Mouse (Mus musculus) ovary, postnatal 10 days (tissue): ENCODE data around the gene Gabbr2.

Experiments
- DNase-seq: peaks from one replicate; pipeline ENCODE4 v3.0.0; 2022; ENCODE audit warnings: low spot score

Gabbr2 gene

GRCm38 (mm10) chr4:46863721-46864120 is 128.0 kb downstream of the Gabbr2 start:
- no peak for DNase-seq

- DNase-seq = no peak
Observed at GRCm38 (mm10) chr4:46862677-46863076, 129.0 kb downstream of the Gabbr2 start.

DNA sequence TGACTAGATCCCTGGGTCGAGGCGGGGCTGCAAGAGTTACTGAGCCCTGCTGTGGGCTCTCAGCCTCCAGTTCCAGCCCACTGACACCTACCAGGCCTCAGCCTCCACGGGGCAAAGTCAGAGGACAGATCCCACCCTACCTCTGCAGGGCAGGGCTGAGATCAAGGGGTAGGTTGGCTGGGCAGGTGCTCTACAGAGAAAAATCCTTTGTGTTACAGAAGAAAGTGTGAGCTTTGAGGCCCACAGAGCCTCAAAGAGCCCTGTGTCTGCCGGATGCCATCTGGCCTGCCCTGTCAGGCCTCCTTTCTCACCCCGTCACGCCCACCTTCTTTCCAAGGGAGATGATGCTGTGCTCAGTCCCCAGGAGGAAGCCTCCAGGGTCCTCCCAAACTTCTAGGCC is 131.1 kb downstream of the Gabbr2 start:
- DNase-seq = no peak

DNA sequence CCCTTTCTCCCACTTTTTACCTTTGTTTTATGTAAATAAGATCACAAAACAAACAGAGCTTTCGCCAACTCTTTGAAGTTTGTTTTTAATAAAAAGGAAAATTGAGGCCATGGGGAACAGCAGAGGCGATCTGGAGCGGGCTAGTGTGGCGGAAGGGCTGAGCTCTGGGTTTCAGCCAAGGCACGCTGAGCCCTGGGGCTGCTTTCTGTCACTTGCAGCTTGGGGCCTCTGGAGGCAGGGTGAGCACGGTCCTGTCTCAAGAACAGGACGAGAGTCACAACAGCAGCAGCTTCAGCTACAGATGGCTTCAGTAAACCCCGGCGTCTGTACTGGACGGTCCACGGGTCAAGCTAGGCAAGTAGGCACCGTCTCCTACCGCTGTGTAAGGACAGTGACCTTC is 132.8 kb downstream of the Gabbr2 start:
- no peak for DNase-seq

DNA sequence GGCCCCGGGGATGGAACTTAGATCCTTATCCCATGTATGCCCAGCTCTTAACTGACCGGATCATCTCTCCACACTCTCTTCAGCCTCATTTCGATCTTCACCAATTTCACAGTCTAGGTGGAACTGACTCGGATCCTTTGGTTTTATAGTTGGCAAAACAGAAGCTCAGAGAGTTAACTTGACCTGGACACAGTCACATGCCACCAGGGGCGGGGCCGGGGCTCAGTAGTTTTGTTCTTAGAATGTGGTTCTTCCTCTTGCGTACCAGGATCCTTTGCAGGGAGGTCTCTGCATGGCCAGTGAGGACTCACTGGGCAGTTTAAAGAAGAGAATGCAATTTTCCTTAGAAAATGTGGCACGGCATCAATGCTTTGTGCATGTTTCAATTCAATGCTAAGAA is 135.5 kb downstream of the Gabbr2 start:
- no peak for DNase-seq

DNA sequence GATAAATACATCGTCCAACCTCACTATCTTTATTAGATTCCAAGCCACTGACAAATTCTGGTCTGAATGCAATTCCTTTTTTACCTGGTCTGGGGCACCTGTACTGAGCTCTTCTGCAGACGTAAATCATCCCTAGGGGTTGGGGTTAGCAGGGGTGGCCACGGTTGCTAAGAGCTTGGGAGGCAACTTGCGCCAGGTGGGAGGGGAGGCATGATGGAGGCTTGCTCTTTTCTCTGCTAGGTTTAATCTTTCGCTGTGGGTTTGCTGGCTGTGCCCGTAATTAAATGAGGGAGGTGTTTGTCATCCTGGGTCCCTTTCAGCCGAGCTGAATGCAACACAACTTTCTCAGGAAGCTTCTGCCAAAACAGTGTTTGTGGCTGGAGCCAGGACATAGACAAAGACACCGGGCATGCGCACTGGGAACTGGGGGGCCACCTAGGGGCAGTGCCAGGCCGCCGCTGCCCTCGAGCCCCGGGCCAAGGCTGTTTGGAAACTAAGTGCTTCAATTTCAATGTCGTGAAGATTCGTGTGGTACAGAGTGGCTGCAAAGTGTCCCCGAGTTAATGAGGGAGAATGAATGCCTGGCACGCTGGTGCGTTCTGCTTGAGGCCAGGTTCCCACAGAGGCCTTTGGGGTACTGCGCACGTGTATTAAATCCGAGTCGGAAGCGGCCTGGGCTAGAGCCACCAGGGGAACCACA is 136.8 kb downstream of the Gabbr2 start:
- DNase-seq = no peak

- DNase-seq = no peak
Observed at GRCm38 (mm10) chr4:46853852-46854460, 137.7 kb downstream of the Gabbr2 start.

DNA sequence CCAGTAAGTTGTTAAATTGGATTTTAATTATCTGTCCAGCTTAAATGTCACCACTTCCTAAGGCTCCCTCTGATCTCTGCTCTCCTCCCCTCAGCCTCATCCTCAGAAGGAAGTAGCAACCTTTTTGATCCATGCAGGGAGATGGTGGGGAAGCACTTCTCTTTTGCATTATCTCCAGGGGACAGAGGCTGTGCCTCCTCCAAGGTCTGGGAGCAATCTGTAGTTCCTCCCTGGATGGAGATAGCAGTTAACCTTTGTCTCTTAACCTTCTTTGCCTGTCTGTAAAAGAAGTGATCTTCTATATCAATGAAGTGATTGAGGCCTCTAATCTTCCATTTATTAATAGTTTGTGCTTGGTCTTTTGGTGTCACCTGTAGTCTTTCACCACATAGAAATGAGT is 143.9 kb downstream of the Gabbr2 start:
- DNase-seq = no peak

DNA sequence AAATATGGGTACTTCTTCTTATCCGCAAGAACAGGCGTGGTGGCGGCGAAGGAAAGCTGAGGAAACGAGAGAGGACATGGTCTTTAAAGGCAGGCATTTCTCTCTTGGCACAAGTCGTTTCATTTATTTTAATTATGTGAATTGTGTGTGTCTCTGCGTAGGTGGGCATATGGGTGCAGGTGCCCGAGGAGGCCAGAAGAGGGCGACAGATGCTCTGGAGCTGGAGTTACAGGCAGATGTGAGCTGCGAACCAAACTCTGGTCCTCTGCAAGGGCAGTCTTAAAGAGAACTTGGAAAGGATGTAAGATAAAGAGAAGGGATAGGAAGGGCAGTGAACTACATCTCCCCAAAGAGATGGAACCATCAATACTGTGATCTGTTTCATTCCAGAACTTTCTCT is 145.3 kb downstream of the Gabbr2 start:
- DNase-seq = no peak

- DNase-seq = no peak
Observed at GRCm38 (mm10) chr4:46844982-46845643, 146.6 kb downstream of the Gabbr2 start.

- no peak for DNase-seq
Observed at GRCm38 (mm10) chr4:46844567-46844966, 147.1 kb downstream of the Gabbr2 start.

GRCm38 (mm10) chr4:46842596-46842995 is 149.1 kb downstream of the Gabbr2 start:
- no peak for DNase-seq

DNA sequence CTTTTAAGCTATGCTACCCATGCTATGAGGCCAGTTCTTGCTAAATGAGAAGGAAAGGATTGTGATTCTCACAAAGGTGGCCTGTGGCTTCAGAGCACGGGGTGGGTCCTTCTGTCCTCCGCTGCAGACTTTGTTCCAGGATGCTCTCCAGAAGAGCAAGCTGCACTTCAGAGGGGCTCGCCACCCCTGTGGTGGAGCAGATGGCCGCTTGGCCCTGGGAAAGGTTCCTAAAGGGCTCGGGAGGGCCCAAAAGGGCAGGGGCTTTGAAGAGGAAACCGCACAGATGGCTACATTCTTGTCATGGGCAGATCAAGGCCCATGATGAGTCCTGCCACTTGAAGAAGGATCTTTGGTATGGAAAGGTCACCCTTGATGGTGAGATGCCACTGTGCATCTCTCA is 151.5 kb downstream of the Gabbr2 start:
- no peak for DNase-seq

DNA sequence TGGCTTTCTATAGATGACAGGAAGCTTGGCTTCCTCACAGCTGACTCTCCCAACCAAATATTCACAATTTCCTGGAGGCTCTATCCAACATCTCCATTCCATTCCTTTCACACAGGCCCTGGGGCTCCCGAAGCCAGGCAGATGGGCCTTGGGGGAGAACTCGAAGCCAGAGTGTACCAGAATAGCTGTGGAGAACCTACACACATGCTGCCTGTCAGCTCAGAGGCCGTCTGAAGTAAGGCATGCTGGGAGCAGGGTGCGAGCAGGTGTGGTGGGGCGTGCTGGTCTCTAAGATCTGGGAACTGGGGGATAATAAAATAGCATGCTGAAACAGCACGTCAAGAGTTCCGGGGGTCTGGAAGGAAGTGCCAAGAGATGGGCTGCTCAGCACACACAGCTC is 154.3 kb downstream of the Gabbr2 start:
- no peak for DNase-seq

GRCm38 (mm10) chr4:46836065-46836464 is 155.6 kb downstream of the Gabbr2 start:
- DNase-seq = no peak

DNA sequence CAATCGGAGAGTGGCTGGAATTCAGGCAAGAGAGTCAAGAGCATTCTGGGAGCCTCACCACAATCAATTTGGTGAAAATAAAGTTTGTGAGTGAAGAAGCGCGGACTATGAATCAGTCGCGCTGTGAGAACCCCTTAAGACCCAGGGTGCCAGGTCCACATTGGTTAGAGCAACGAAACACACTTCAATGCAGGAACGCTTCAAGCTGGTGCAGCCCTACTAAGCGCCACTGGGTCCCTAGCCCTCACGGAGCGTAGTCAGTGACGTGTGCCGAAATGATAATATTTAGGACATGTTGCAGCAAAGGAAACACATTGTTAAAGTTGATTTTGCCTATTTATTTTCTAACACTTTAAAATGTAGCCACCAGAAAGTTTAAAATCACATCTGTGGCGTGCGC is 156.6 kb downstream of the Gabbr2 start:
- no peak for DNase-seq

- no peak for DNase-seq
Observed at GRCm38 (mm10) chr4:46832834-46833544, 158.7 kb downstream of the Gabbr2 start.

GRCm38 (mm10) chr4:46829656-46830055 is 162.0 kb downstream of the Gabbr2 start:
- DNase-seq = no peak

- no peak for DNase-seq
Observed at GRCm38 (mm10) chr4:46828141-46828571, 163.5 kb downstream of the Gabbr2 start.

DNA sequence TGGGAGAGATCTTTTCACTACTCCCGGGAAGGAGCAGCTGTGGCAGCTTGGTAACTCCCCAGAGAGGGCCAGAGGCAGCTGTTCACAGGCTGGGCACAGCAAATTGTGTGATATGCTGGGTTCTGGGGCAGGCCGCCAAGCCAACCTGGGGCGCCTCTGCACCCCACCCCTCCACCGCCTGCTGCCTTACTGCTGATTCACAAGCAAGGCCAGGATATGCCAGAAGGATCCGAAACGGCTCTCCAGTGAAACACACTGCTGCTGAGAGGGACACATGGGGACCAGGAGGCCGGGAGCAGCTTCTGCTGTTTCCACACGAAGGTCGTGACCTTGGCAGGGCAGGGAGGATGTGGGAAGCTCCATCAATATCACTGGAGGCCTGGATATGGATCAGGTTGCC is 164.2 kb downstream of the Gabbr2 start:
- no peak for DNase-seq

GRCm38 (mm10) chr4:46825846-46826529 is 165.7 kb downstream of the Gabbr2 start:
- DNase-seq = no peak

GRCm38 (mm10) chr4:46823738-46824137 is 167.9 kb downstream of the Gabbr2 start:
- no peak for DNase-seq
